Mouse (Mus musculus) liver, embryonic 14 days (tissue): Measurements from ENCODE around the gene Mmp23. TPM values are rescaled to one million over a fixed set of nuclear protein-coding genes. Genes with fewer than 3 reads are reported as not detected.

ENCODE experiments used
- polyA plus RNA-seq: library from polyadenylated mRNA; depleted of rRNA; stranded (reverse); fragments of >200 nt; gene quantifications from 2 replicates; pipeline ENCODE4 v1.2.3, GENCODE M21; 2012; rRNA removed

Mmp23 gene
- polyA plus RNA-seq: 4.6 TPM in 2 replicates

DNA sequence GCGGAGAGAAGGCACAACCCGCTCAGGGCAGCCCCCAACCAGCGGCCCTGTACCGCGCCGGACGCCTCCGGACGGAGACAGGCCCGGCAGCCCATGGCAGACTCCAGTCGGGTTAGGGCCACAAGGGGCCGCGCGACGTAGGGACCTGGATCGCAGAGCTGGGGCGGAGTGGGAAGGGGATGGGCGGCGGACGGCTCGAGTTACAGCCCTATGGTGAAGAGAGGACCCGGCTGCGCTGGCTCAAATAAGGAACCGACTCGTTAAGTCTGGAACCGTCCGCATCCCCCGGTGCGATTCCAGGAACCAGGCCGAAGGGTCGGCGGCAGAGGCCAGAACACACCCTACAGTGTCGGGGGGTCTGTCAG is at the start of gene Mmp23:
Gene Mmp23 (minus strand): TSS at position 299 of the 365 bp plus-strand sequence.

DNA sequence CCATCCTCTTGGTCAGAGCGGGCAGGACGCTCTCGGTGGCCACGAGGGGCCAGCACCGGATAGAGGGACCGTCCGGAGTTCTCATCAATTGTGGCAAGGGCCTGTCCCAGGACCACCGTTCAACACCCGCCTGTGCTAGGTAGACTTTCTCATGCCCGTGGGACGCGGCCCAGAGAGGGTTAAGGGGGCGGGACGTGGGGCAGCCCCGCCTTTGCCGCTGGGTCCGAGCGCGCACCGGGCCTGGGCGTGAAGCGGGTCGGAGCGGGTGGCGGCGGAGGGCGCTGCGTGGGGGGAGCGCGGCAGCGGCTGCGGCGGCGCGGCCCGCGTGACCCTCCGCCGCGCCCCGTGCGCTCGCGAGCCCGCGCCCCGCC is 40.9 kb upstream of the Mmp23 start, which contains the start of gene Fndc10:
Gene Fndc10 (plus strand): TSS at position 232 of the 371 bp plus-strand sequence.

DNA sequence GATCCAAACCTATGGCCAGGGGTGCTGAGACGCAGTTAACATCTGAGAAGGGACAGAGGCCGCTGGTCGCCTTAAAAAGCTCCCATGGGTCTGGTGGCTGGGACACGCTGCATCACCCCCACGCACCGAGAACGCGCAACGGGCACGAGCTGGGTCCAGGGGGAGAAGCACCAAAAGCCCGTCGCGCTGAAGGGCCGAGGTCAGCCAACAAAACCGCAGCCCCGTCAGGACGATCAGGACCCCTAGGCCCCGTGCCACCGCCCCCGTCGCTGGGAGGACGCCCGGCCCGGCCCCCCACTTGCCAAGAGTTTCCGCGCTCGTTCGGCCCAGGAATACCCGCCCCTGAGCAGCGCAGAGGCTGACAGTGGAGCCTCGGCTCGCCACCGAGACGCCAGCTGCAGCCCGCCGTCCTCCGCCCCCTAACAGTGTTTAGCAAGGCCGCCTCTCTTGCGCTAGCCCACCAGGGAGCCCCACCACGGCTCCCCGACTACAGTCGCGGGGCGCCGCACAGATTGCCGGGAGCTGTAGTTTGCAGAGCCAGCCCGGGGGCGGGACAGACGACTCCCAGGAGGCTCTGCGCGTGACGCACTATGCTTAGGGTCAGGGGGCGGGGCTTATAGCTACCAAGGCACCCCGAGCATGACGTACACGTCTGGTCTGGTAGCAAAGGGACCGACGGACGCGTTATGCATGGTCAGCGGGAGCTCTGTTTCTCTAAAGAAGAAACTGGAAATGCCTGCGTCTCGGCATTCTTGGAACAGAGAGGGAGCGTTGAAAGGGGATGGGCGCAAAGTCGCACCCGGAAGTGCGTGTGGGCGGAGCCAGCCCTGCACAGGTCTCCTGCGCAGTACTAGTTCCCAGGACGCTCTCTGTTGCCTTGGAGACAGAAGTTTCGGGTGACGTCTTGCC is 15.8 kb upstream of the Mmp23 start, which contains the start of gene Mib2:
Gene Mib2 (minus strand): TSS at position 510 of the 909 bp plus-strand sequence.

DNA sequence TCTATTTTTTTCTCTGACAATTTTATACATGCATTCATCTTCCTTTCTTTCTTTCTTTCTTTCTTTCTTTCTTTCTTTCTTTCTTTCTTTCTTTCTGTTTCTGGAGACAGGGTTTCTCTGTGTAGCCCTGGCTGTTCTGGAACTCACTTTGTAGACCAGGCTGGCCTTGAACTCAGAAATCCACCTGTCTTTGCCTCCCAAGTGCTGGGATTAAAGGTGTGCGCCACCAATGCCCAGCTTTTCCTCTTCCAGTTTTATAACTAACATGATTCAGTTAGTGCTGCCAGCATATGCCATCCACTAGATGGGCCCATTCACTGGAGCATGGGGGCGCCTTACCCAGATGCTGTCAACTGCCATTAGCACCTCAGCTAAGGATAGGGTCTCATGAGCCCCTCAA is 7.9 kb downstream of the Mmp23 start, which contains the start of gene Gm10563:
Gene Gm10563 (minus strand): TSS at position 101 of the 400 bp plus-strand sequence.

DNA sequence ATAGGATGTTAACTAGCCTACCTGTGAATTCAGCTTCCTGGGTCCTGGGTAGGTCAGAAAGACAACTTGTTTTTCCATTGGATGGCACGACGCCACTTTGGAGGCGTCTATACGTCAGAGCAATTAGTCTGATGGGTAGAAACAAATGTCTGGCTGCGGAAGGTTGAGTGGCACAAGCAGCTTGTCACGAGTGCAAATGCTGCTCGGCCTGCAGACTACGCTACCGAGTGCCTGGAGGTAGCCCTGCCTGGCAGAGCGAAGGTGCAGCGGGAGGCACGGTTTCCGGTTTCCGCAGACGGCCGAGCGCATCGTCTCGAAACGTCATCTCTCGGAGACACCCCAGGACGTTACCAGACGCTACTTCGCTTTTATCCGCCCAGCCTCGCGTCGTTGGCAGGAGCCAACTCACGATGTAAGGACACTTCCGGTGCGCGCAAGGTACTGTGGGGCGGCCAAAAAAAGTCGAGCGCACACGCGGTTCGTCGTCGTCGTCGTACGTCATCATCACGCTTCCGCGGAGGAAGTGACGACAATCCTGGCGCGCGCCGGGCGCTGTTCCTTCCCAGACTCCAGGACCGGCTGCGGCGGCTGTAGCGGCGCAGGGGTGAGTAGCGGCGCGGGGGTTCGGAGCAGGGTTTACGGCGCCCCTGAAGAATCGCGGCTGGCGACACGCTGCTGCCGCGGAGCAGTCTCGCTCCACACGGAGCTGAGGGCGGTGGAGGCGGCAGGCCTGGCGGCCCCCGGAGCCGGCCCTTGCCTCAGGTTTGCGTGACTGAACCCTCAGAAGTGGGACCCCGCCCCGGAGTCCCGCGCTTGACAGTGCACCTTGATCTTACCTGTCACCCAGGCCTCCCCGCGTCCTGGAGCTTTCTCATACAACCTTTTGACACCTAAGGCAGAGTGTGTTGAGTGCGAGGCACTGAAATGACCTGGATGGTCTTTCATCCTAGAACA is 28.6 kb downstream of the Mmp23 start, which contains the start of gene Cdk11b:
Gene Cdk11b (plus strand): TSS at position 517 of the 954 bp plus-strand sequence.

DNA sequence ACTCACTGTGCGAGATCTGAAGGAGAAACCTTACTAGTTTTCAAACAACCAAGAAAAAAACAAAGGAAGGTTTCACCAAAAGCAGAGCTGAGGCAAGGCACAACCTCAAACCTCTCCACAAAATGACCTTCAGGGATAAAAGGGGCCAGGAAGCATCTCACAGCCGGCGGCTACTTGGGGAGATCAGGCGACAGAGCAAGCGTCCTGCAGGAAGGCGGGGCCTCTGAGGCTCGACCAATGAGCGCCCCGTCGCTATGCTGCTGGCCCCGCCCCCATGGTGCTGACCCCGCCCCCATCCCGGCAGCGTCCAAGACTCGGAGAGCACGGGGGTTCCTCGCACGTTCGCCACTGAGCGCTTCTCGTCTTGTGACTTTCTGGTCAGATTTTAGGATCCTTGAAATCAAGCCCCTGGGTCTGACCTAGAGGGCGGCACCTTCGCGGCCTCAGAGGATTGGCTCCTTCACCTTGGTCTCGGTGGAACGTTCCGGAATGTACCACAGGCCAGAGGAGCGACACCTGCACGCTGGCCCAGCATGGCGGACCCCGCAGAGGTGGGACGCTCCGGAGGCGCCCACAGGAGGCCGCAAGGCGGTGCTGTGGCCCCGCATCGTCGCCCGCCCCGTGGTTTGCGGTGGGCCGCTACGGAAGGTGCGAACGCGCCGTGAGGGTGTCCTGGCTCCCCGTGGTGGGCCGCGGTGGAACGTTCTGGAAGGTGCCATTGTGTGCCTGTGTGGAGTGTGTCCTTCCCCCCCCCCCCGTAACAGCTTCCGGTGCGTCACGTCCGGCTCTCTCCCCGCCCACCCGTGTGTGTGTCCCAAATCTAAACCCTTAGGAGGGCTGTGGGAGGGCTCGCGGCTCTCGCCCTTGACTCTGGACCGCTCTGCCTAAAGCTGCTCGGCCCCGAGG is 51.8 kb downstream of the Mmp23 start, which contains the start of gene Slc35e2:
Gene Slc35e2 (plus strand): TSS at position 326 of the 906 bp plus-strand sequence.

Other genes with a start within 250 kb of the Mmp23 start
- 0.07 and 0.08 TPM in 2 replicates for gene Cfap74, start 244.2 kb downstream of the Mmp23 start, polyA plus RNA-seq
- not detected in 2 replicates for gene Tmem52, start 184.3 kb downstream of the Mmp23 start, polyA plus RNA-seq
- 75.5 and 96.0 TPM in 2 replicates for gene Gnb1, start 162.0 kb downstream of the Mmp23 start, polyA plus RNA-seq
- gene Nadk, start 91.0 kb downstream of the Mmp23 start, polyA plus RNA-seq: 28.9 and 34.9 TPM in 2 replicates
- gene Slc35e2, start 52.0 kb downstream of the Mmp23 start, polyA plus RNA-seq: 3.9 and 5.0 TPM in 2 replicates
- 19.8 and 24.5 TPM in 2 replicates for gene Cdk11b, start 28.5 kb downstream of the Mmp23 start, polyA plus RNA-seq
- not detected in 2 replicates for gene Gm10563, start 8.0 kb downstream of the Mmp23 start, polyA plus RNA-seq
- 4.1 and 4.6 TPM in 2 replicates for gene Mib2, start 15.8 kb upstream of the Mmp23 start, polyA plus RNA-seq
- 0.39 and 0.52 TPM in 2 replicates for gene Fndc10, start 41.0 kb upstream of the Mmp23 start, polyA plus RNA-seq
- 35.5 and 42.0 TPM in 2 replicates for gene Ssu72, start 51.4 kb upstream of the Mmp23 start, polyA plus RNA-seq
- gene Tmem240, start 81.4 kb upstream of the Mmp23 start, polyA plus RNA-seq: 0.09 and 0.20 TPM in 2 replicates
- gene Atad3a, start 107.7 kb upstream of the Mmp23 start, polyA plus RNA-seq: 37.8 and 42.2 TPM in 2 replicates
- gene Vwa1, start 121.3 kb upstream of the Mmp23 start, polyA plus RNA-seq: 0.12 and 0.18 TPM in 2 replicates
- 0.29 TPM in 2 replicates for gene Tmem88b, start 132.5 kb upstream of the Mmp23 start, polyA plus RNA-seq
- gene Ankrd65, start 137.1 kb upstream of the Mmp23 start, polyA plus RNA-seq: 0.02 TPM in 1 of 2 replicates, not detected in the other
- 68.5 and 74.1 TPM in 2 replicates for gene Mrpl20, start 149.5 kb upstream of the Mmp23 start, polyA plus RNA-seq
- gene Ccnl2, start 159.1 kb upstream of the Mmp23 start, polyA plus RNA-seq: 66.5 and 75.1 TPM in 2 replicates
- 76.4 and 80.4 TPM in 2 replicates for gene Aurkaip1, start 177.9 kb upstream of the Mmp23 start, polyA plus RNA-seq
- 5.0 and 5.9 TPM in 2 replicates for gene Mxra8, start 186.3 kb upstream of the Mmp23 start, polyA plus RNA-seq
- 18.2 and 20.1 TPM in 2 replicates for gene Dvl1, start 194.0 kb upstream of the Mmp23 start, polyA plus RNA-seq
- gene Tas1r3, start 210.0 kb upstream of the Mmp23 start, polyA plus RNA-seq: 0.06 and 0.08 TPM in 2 replicates
- 4.5 and 5.1 TPM in 2 replicates for gene Cptp, start 216.1 kb upstream of the Mmp23 start, polyA plus RNA-seq
- 19.9 and 22.3 TPM in 2 replicates for gene Ints11, start 216.2 kb upstream of the Mmp23 start, polyA plus RNA-seq
- gene Pusl1, start 238.4 kb upstream of the Mmp23 start, polyA plus RNA-seq: 14.5 and 17.2 TPM in 2 replicates
- 6.8 and 9.2 TPM in 2 replicates for gene Acap3, start 238.4 kb upstream of the Mmp23 start, polyA plus RNA-seq